Mouse (Mus musculus) hindbrain, embryonic 12.5 days (tissue): ENCODE results near the gene Smarcc2. TPM values are rescaled to one million over a fixed set of nuclear protein-coding genes. Genes with fewer than 3 reads are reported as not detected.
A peak's percentile ranks its signal among the peaks of the same experiment; 100 is the strongest.

Experiments used
- ATAC-seq: fragments of 200-750 bp; cut with Nextera tagmentation; 2 replicates; pipeline ENCODE4 v1.8.0; 2017; ENCODE audit warnings: moderate TSS enrichment; ENCODE audit not compliant: low FRiP score
- H3K27ac ChIP-seq: fragments of 300-500 bp; sonication (generic); 2 replicates; pipeline ENCODE4 v1.5.1; 2016; ENCODE audit warnings: mild to moderate bottlenecking
- H3K27me3 ChIP-seq: fragments of 300-500 bp; sonication (generic); 2 replicates; pipeline ENCODE4 v1.6.1; 2016; ENCODE audit warnings: mild to moderate bottlenecking
- H3K36me3 ChIP-seq: fragments of 300-500 bp; sonication (generic); 2 replicates; pipeline ENCODE4 v1.6.1; 2016; ENCODE audit warnings: mild to moderate bottlenecking
- H3K4me1 ChIP-seq: fragments of 300-500 bp; sonication (generic); 2 replicates; pipeline ENCODE4 v1.6.1; 2016
- H3K4me2 ChIP-seq: fragments of 300-500 bp; sonication (generic); replicated peaks from 2 replicates; pipeline ENCODE4 v1.6.1; 2016; ENCODE audit warnings: mild to moderate bottlenecking
- H3K4me3 ChIP-seq: fragments of 300-500 bp; sonication (generic); 2 replicates; pipeline ENCODE4 v1.5.1; 2016; ENCODE audit warnings: mild to moderate bottlenecking
- H3K9ac ChIP-seq: fragments of 300-500 bp; sonication (generic); 2 replicates; pipeline ENCODE4 v1.6.1; 2016; ENCODE audit warnings: mild to moderate bottlenecking, moderate library complexity
- H3K9me3 ChIP-seq: fragments of 300-500 bp; sonication (generic); replicated peaks from 2 replicates; pipeline ENCODE4 v1.6.1; 2016; ENCODE audit warnings: mild to moderate bottlenecking
- WGBS: fragments of 180-500 bp; shearing (Covaris S2); methylation state at CpG from one replicate; pipeline ENCODE4 v1.1.7; 2016; 5-methylcytosine and 5-hydroxymethylcytosine counted together
- polyA plus RNA-seq: library from polyadenylated mRNA; unstranded; fragments of >200 nt; fragmentation: Nextera tagmentation; extraction: Ambion mirVana; gene quantifications from 2 replicates; pipeline ENCODE4 v1.2.1, GENCODE M21; 2016

Gene Smarcc2
- polyA plus RNA-seq, 1 experiment from 2014 or later: 195 TPM

- H3K27me3 ChIP-seq: peaks cover under 1% of the 10 kb centered on the region; the same call in 1 of the 2 replicates
- ATAC-seq: no peak
- no peak overlapping the region for H3K4me2 ChIP-seq
- H3K9me3 ChIP-seq: no peaks in the 10 kb centered on the region
- peaks cover 11% of the 10 kb centered on the region; the same call in 1 of the 2 replicates for H3K36me3 ChIP-seq
- H3K4me1 ChIP-seq: no peaks in the 10 kb centered on the region
- H3K27ac ChIP-seq: no peak overlapping the region
- 90% methylated on average over 4 of the region's 4 CpGs for WGBS
- no peak overlapping the region for H3K9ac ChIP-seq
- H3K4me3 ChIP-seq: no peak overlapping the region
Measured at GRCm38 (mm10) chr10:128509831-128510230, 50.8 kb downstream of the Smarcc2 start.

GRCm38 (mm10) chr10:128510301-128510700 lies 51.3 kb downstream of the Smarcc2 start:
- Histone ChIP-seq H3K27ac (no peak overlapping the region), H3K9me3 (no peaks in the 10 kb centered on the region), H3K4me1 (no peaks in the 10 kb centered on the region), H3K9ac (no peak overlapping the region), H3K4me2 (no peak overlapping the region), H3K36me3 (peaks cover 15% of the 10 kb centered on the region), H3K4me3 (no peak overlapping the region), H3K27me3 (peaks cover 5% of the 10 kb centered on the region)
- 85% methylated on average over 11 of the region's 11 CpGs for WGBS
- ATAC-seq: no peak

- Histone ChIP-seq H3K36me3 (peaks cover 20% of the 10 kb centered on the region), H3K9me3 (no peaks in the 10 kb centered on the region), H3K4me1 (no peaks in the 10 kb centered on the region), H3K9ac (no peak overlapping the region), H3K27me3 (peaks cover 14% of the 10 kb centered on the region), H3K4me3 (no peak overlapping the region), H3K27ac (no peak overlapping the region), H3K4me2 (no peak overlapping the region)
- ATAC-seq: no peak
- 91% methylated on average over 9 of the region's 9 CpGs for WGBS
Measured at GRCm38 (mm10) chr10:128511189-128511588, 52.1 kb downstream of the Smarcc2 start.

- H3K4me1 ChIP-seq: no peaks in the 10 kb centered on the region
- H3K36me3 ChIP-seq: peaks cover 26% of the 10 kb centered on the region
- no peak for ATAC-seq
- peaks cover 19% of the 10 kb centered on the region for H3K27me3 ChIP-seq
- H3K9ac ChIP-seq: no peak overlapping the region
- no peak overlapping the region for H3K27ac ChIP-seq
- no peak overlapping the region for H3K4me3 ChIP-seq
- no peaks in the 10 kb centered on the region for H3K9me3 ChIP-seq
- H3K4me2 ChIP-seq: no peak overlapping the region
- 79% methylated on average over 12 of the region's 12 CpGs for WGBS
Measured at GRCm38 (mm10) chr10:128511761-128512160, 52.7 kb downstream of the Smarcc2 start.

- Histone ChIP-seq H3K36me3 (peaks cover 41% of the 10 kb centered on the region), H3K4me3 (no peak overlapping the region), H3K9me3 (no peaks in the 10 kb centered on the region), H3K9ac (no peak overlapping the region), H3K4me1 (no peaks in the 10 kb centered on the region), H3K27ac (no peak overlapping the region), H3K27me3 (peaks cover 40% of the 10 kb centered on the region), H3K4me2 (no peak overlapping the region)
- WGBS: 88% methylated on average over 4 of the region's 4 CpGs
- ATAC-seq: no peak
Measured at GRCm38 (mm10) chr10:128515044-128515443, 56.0 kb downstream of the Smarcc2 start.

- Histone ChIP-seq H3K4me2 (peak overlapping the region; percentile 25), H3K27me3 (peaks cover 40% of the 10 kb centered on the region), H3K27ac (no peak overlapping the region), H3K36me3 (peaks cover 40% of the 10 kb centered on the region), H3K4me3 (no peak overlapping the region), H3K9me3 (no peaks in the 10 kb centered on the region), H3K4me1 (no peaks in the 10 kb centered on the region), H3K9ac (no peak overlapping the region)
- ATAC-seq: no peak
- WGBS: 18% methylated on average over 20 of the region's 20 CpGs
Measured at GRCm38 (mm10) chr10:128516029-128516428, 57.0 kb downstream of the Smarcc2 start.

GRCm38 (mm10) chr10:128516677-128517076 lies 57.6 kb downstream of the Smarcc2 start:
- H3K4me3 ChIP-seq: no peak overlapping the region
- no peak overlapping the region for H3K4me2 ChIP-seq
- H3K9me3 ChIP-seq: no peaks in the 10 kb centered on the region
- H3K36me3 ChIP-seq: peaks cover 46% of the 10 kb centered on the region
- H3K27ac ChIP-seq: no peak overlapping the region
- no peaks in the 10 kb centered on the region for H3K4me1 ChIP-seq
- 26% methylated on average over 6 of the region's 6 CpGs for WGBS
- peaks cover 40% of the 10 kb centered on the region for H3K27me3 ChIP-seq
- H3K9ac ChIP-seq: no peak overlapping the region
- no peak for ATAC-seq

- peaks cover 52% of the 10 kb centered on the region for H3K27me3 ChIP-seq
- no peak overlapping the region for H3K9ac ChIP-seq
Measured at GRCm38 (mm10) chr10:128518833-128519232, 59.8 kb downstream of the Smarcc2 start.

GRCm38 (mm10) chr10:128520591-128520990 lies 61.5 kb downstream of the Smarcc2 start:
- peaks cover 11% of the 10 kb centered on the region for H3K4me1 ChIP-seq
- H3K4me3 ChIP-seq: no peak overlapping the region
- no peak overlapping the region for H3K9ac ChIP-seq
- peaks cover 54% of the 10 kb centered on the region for H3K27me3 ChIP-seq
- no peak overlapping the region for H3K4me2 ChIP-seq
- no peak for ATAC-seq
- H3K36me3 ChIP-seq: peaks cover 39% of the 10 kb centered on the region
- H3K27ac ChIP-seq: no peak overlapping the region
- 83% methylated on average over 16 of the region's 16 CpGs for WGBS
- no peaks in the 10 kb centered on the region for H3K9me3 ChIP-seq

More at GRCm38 (mm10) chr10:128518833-128519232, 59.8 kb downstream of the Smarcc2 start:
- no peak overlapping the region for H3K27ac ChIP-seq
- H3K4me1 ChIP-seq: 0 out of 2 replicates have a peak, but pooled peaks cover 1% of the 10 kb centered on the region
- no peaks in the 10 kb centered on the region for H3K9me3 ChIP-seq
- 68% methylated on average over 7 of the region's 7 CpGs for WGBS
- H3K36me3 ChIP-seq: peaks cover 46% of the 10 kb centered on the region
- H3K4me2 ChIP-seq: no peak overlapping the region
- no peak for ATAC-seq
- no peak overlapping the region for H3K4me3 ChIP-seq

- ATAC-seq: no peak
- Histone ChIP-seq H3K4me3 (no peak overlapping the region), H3K4me1 (peaks cover 17% of the 10 kb centered on the region), H3K27ac (no peak overlapping the region), H3K4me2 (no peak overlapping the region), H3K9me3 (no peaks in the 10 kb centered on the region), H3K27me3 (peaks cover 41% of the 10 kb centered on the region), H3K36me3 (peaks cover 26% of the 10 kb centered on the region), H3K9ac (no peak overlapping the region)
- WGBS: 79% methylated on average over 6 of the region's 6 CpGs
Measured at GRCm38 (mm10) chr10:128522351-128522750, 63.3 kb downstream of the Smarcc2 start.

- ATAC-seq: no peak
- Histone ChIP-seq H3K4me1 (peaks cover 17% of the 10 kb centered on the region), H3K36me3 (peaks cover 18% of the 10 kb centered on the region), H3K4me3 (peak overlapping the region; percentile 59), H3K27ac (peak overlapping the region; percentile 24; the same call in 1 of the 2 replicates), H3K9me3 (no peaks in the 10 kb centered on the region), H3K4me2 (peak overlapping the region; percentile 83), H3K27me3 (peaks cover 31% of the 10 kb centered on the region), H3K9ac (peak overlapping the region; percentile 66)
- WGBS: 9% methylated on average over 11 of the region's 11 CpGs
Measured at GRCm38 (mm10) chr10:128524111-128524731, 65.2 kb downstream of the Smarcc2 start.

- peak overlapping the region; percentile 59 for H3K4me3 ChIP-seq
- ATAC-seq: peak; percentile 45
- H3K36me3 ChIP-seq: 0 out of 2 replicates have a peak, but pooled peaks cover 12% of the 10 kb centered on the region
- peak overlapping the region; percentile 35 for H3K27ac ChIP-seq
- under 1% methylated on average over 58 of the region's 58 CpGs for WGBS
- no peaks in the 10 kb centered on the region for H3K9me3 ChIP-seq
- H3K27me3 ChIP-seq: peaks cover 35% of the 10 kb centered on the region
- peaks cover 17% of the 10 kb centered on the region for H3K4me1 ChIP-seq
- peak overlapping the region; percentile 66 for H3K9ac ChIP-seq
- peak overlapping the region; percentile 83 for H3K4me2 ChIP-seq
Measured at GRCm38 (mm10) chr10:128524732-128525662, 65.9 kb downstream of the Smarcc2 start.
